18 mouse cellular contexts compared by ENCODE assay signal in genomic region chr4:59369941-59370340, GRCm38 (mm10).
"Had no signal": no experiment of that assay in that cellular context is flagged by ENCODE, and none has a peak within 500 bp of the region (broad histone marks: within the 10 kb centered on the region; RNA-seq: fewer than 3 reads in every experiment).

No protein-coding gene starts in this region.

- H3K9ac ChIP-seq: lung, embryonic 15.5 days; midbrain, embryonic 13.5 days; midbrain, embryonic 15.5 days; neural tube, embryonic 13.5 days; neural tube, embryonic 15.5 days had no signal

- H3K27me3 ChIP-seq: lung, embryonic 15.5 days; megakaryocyte, embryonic 14.5 days; midbrain, embryonic 13.5 days; midbrain, embryonic 15.5 days; neural tube, embryonic 13.5 days; neural tube, embryonic 15.5 days had no signal

- DNase-seq: lung, adult 2 months; lung, postnatal 14 days; lung, postnatal 36 days; retina, postnatal 1 day; right cerebral cortex, adult 18-20 months; right cerebral cortex, postnatal 25 days; right cerebral cortex, postnatal 4 days; spleen, adult 18-20 months; thymus, adult 18-20 months; thymus, postnatal 14 days; thymus, postnatal 36 days had no signal

- H3K36me3 ChIP-seq: lung, embryonic 15.5 days; midbrain, embryonic 13.5 days; midbrain, embryonic 15.5 days; neural tube, embryonic 13.5 days; neural tube, embryonic 15.5 days had no signal

- H3K4me1 ChIP-seq: midbrain, embryonic 15.5 days had no signal

- H3K27ac ChIP-seq: lung, embryonic 15.5 days; macrophage; midbrain, embryonic 13.5 days; midbrain, embryonic 15.5 days; neural tube, embryonic 13.5 days; neural tube, embryonic 15.5 days had no signal

- H3K4me3 ChIP-seq: lung, embryonic 15.5 days; megakaryocyte, embryonic 14.5 days; midbrain, embryonic 13.5 days; midbrain, embryonic 15.5 days; neural tube, embryonic 13.5 days; neural tube, embryonic 15.5 days had no signal
